Mouse (Mus musculus): Measurements from ENCODE around the gene Ccdc80.

DNA sequence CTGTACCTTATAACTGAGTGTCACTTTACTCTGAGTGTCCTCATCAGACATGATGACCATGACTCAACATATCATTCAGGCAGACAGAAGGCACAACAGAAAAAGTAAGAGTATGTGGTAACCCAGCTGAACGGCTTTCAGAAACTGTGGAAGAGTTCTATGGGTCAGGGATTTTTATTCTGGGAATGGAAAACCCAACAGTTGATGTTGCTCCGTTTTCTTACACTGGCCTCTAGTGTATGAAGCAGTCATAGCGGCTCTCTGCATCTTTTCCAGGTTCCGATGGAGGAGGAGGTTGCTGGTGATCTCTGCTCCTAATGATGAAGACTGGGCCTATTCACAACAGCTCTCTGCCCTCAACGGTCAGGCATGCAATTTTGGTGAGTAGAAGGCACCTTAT, 29.4 kb downstream of the Ccdc80 start:
- no peak for TF ChIP-seq POLR2A (IDR thresholded peaks at IDR 0.05; ENCODE audit: insufficient read length, low read depth)
- no peak for TF ChIP-seq MAX (IDR thresholded peaks at IDR 0.05; ENCODE audit: low read depth)
- TF ChIP-seq TCF12 (IDR thresholded peaks at IDR 0.05; ENCODE audit: insufficient read depth, poor library complexity, severe bottlenecking), result no peak
- no peak for TF ChIP-seq POLR2AphosphoS2 (IDR thresholded peaks at IDR 0.05; ENCODE audit: insufficient read length, low read depth)
- no peak for TF ChIP-seq CEBPB (IDR thresholded peaks at IDR 0.05; ENCODE audit: insufficient read depth, poor library complexity, severe bottlenecking)
- TF ChIP-seq TCF3 (IDR thresholded peaks at IDR 0.05; ENCODE audit: insufficient read length, low read depth), result no peak
- no peak for TF ChIP-seq MYOG (IDR thresholded peaks at IDR 0.05; ENCODE audit: control insufficient read depth in 1 of 3, insufficient read depth in 1 of 3, insufficient read length in 2 of 3, low read depth in 2 of 3)
- no peak for TF ChIP-seq E2F4 (IDR thresholded peaks at IDR 0.05; ENCODE audit: insufficient read depth)
- TF ChIP-seq USF1 (IDR thresholded peaks at IDR 0.05; ENCODE audit: low read depth), result no peak
- no peak for TF ChIP-seq SRF (IDR thresholded peaks at IDR 0.05; ENCODE audit: control insufficient read depth, insufficient read length, low read depth)
- TF ChIP-seq MYOD1 (IDR thresholded peaks at IDR 0.05; ENCODE audit: control insufficient read depth in 1 of 3, insufficient read length in 2 of 3, low read depth in 2 of 3), result no peak

Measured in myocyte (in vitro differentiated cells).